Mouse (Mus musculus) C2C12 (cell line): Measurements from ENCODE around the gene Jazf1. TPM values are rescaled to one million over a fixed set of nuclear protein-coding genes. Genes with fewer than 3 reads are reported as not detected.

Source experiments
- H3K27me3 ChIP-seq: one replicate; pipeline ENCODE4 v1.6.1; 2011; ENCODE audit not compliant: control insufficient read depth, insufficient read depth, insufficient read length
- H3K36me3 ChIP-seq: one replicate; pipeline ENCODE4 v1.6.1; 2011; ENCODE audit not compliant: control insufficient read depth, insufficient read depth
- H3K4me3 ChIP-seq: one replicate; pipeline ENCODE4 v1.5.1; 2011; ENCODE audit warnings: mild to moderate bottlenecking, control low read depth; ENCODE audit not compliant: poor library complexity, insufficient read depth, severe bottlenecking
- H3K79me2 ChIP-seq: one replicate; pipeline ENCODE4 v1.6.1; 2011; ENCODE audit not compliant: control insufficient read depth, insufficient read depth
- H3K79me3 ChIP-seq: one replicate; pipeline ENCODE4 v1.6.1; 2011; ENCODE audit warnings: low read depth, control low read depth
- H3ac ChIP-seq: one replicate; pipeline ENCODE3; 2011; ENCODE audit warnings: low read depth; ENCODE audit not compliant: control insufficient read depth, insufficient read length
- CEBPB ChIP-seq: IDR thresholded peaks from one replicate; pipeline ENCODE4 v1.6.1; 2011; ENCODE audit warnings: low read depth, mild to moderate bottlenecking, control low read depth, moderate library complexity
- CTCF ChIP-seq: IDR thresholded peaks from one replicate; pipeline ENCODE4 v1.5.1; 2011; ENCODE audit not compliant: control insufficient read depth, insufficient read depth, insufficient read length
- FOSL1 ChIP-seq: IDR thresholded peaks from one replicate; pipeline ENCODE4 v1.8.0; 2011; ENCODE audit warnings: mild to moderate bottlenecking, low read length; ENCODE audit not compliant: poor library complexity, insufficient read depth, severe bottlenecking
- MAX ChIP-seq: IDR thresholded peaks from one replicate; pipeline ENCODE4 v1.6.1; 2011; ENCODE audit warnings: mild to moderate bottlenecking, control low read depth
- MYOD1 ChIP-seq: IDR thresholded peaks from one replicate; pipeline ENCODE4 v1.6.1; 2011; ENCODE audit warnings: low read depth; ENCODE audit not compliant: control insufficient read depth, insufficient read length
- MYOG ChIP-seq: IDR thresholded peaks from one replicate; pipeline ENCODE4 v1.6.1; 2011; ENCODE audit not compliant: control insufficient read depth, insufficient read length; ENCODE audit errors: extremely low read depth
- USF1 ChIP-seq: IDR thresholded peaks from one replicate; pipeline ENCODE4 v1.6.1; 2011; ENCODE audit warnings: low read depth, mild to moderate bottlenecking, control low read depth, moderate library complexity
- polyA plus RNA-seq: library from polyadenylated mRNA; unstranded; fragments of >200 nt; fragmentation: generic; extraction: Trizol; gene quantifications from one replicate; pipeline ENCODE4 v1.2.1, GENCODE M21; 2012; ENCODE audit warnings: missing spikeins

Jazf1 gene
- polyA plus RNA-seq, 1 experiment = not detected

- TF ChIP-seq USF1 (no peak), CTCF (no peak), CEBPB (no peak), MYOD1 (no peak)
- no peaks in the 10 kb centered on the region for H3K27me3 ChIP-seq
- H3ac ChIP-seq = no peak overlapping the region
- H3K79me3 ChIP-seq = no peaks in the 10 kb centered on the region
- H3K79me2 ChIP-seq = no peaks in the 10 kb centered on the region
- H3K36me3 ChIP-seq = no peaks in the 10 kb centered on the region
- H3K4me3 ChIP-seq = no peak overlapping the region
These were observed 161.6 kb downstream of the Jazf1 start for GRCm38 (mm10) chr6:52906801-52907200.

- no peaks in the 10 kb centered on the region for H3K27me3 ChIP-seq
- TF ChIP-seq FOSL1 = no peak
- TF ChIP-seq CTCF = no peak
- TF ChIP-seq CEBPB = no peak
- TF ChIP-seq USF1 = no peak
- TF ChIP-seq MYOD1 = no peak
- H3K4me3 ChIP-seq = no peak overlapping the region
- no peaks in the 10 kb centered on the region for H3K79me2 ChIP-seq
- H3K36me3 ChIP-seq = no peaks in the 10 kb centered on the region
- no peak overlapping the region for H3ac ChIP-seq
- no peaks in the 10 kb centered on the region for H3K79me3 ChIP-seq
These were observed 163.3 kb downstream of the Jazf1 start for GRCm38 (mm10) chr6:52905100-52905499.

GRCm38 (mm10) chr6:52903226-52903960 lies 165.0 kb downstream of the Jazf1 start:
- no peaks in the 10 kb centered on the region for H3K36me3 ChIP-seq
- H3ac ChIP-seq = no peak overlapping the region
- no peak overlapping the region for H3K4me3 ChIP-seq
- no peaks in the 10 kb centered on the region for H3K27me3 ChIP-seq
- TF ChIP-seq MYOD1 (no peak), CEBPB (no peak), USF1 (no peak), MAX (no peak), FOSL1 (no peak), CTCF (no peak), MYOG (no peak)
- no peaks in the 10 kb centered on the region for H3K79me3 ChIP-seq
- no peaks in the 10 kb centered on the region for H3K79me2 ChIP-seq

- TF ChIP-seq USF1 (no peak), CTCF (no peak), MAX (no peak), MYOD1 (no peak), FOSL1 (no peak), MYOG (no peak), CEBPB (no peak)
- Histone ChIP-seq H3K36me3 (no peaks in the 10 kb centered on the region), H3K79me2 (no peaks in the 10 kb centered on the region), H3K27me3 (no peaks in the 10 kb centered on the region), H3ac (no peak overlapping the region), H3K4me3 (no peak overlapping the region), H3K79me3 (no peaks in the 10 kb centered on the region)
These were observed 168.7 kb downstream of the Jazf1 start for GRCm38 (mm10) chr6:52899574-52900245.

- no peak for TF ChIP-seq MYOD1
- TF ChIP-seq MAX = no peak
- no peak for TF ChIP-seq CEBPB
- no peak for TF ChIP-seq FOSL1
- no peak for TF ChIP-seq MYOG
- TF ChIP-seq USF1 = no peak
- no peak for TF ChIP-seq CTCF
- no peaks in the 10 kb centered on the region for H3K27me3 ChIP-seq
- no peak overlapping the region for H3K4me3 ChIP-seq
- no peaks in the 10 kb centered on the region for H3K79me3 ChIP-seq
- H3ac ChIP-seq = no peak overlapping the region
- H3K79me2 ChIP-seq = no peaks in the 10 kb centered on the region
- H3K36me3 ChIP-seq = no peaks in the 10 kb centered on the region
These were observed 173.4 kb downstream of the Jazf1 start for GRCm38 (mm10) chr6:52895075-52895474.

GRCm38 (mm10) chr6:52894501-52894823 lies 174.0 kb downstream of the Jazf1 start:
- Histone ChIP-seq H3K79me2 (no peaks in the 10 kb centered on the region), H3ac (no peak overlapping the region), H3K79me3 (no peaks in the 10 kb centered on the region), H3K4me3 (no peak overlapping the region), H3K27me3 (no peaks in the 10 kb centered on the region), H3K36me3 (no peaks in the 10 kb centered on the region)
- TF ChIP-seq CTCF = no peak
- no peak for TF ChIP-seq CEBPB
- no peak for TF ChIP-seq MAX
- no peak for TF ChIP-seq USF1
- TF ChIP-seq MYOD1 = no peak
- no peak for TF ChIP-seq MYOG
- no peak for TF ChIP-seq FOSL1
